Mouse (Mus musculus): ENCODE measurements at regions not wholly inside any gene's neighbourhood (a gene's known extent, or its start where the extent isn't known, plus 50 kb on each side); places are given as distances from the start of the nearest gene placed in this dataset.

- DNase-seq (ENCODE audit: low read depth): no peak
Measured at GRCm38 (mm10) chr17:7680658-7681057, 146.4 kb downstream of the Fndc1 start.

- DNase-seq (ENCODE audit: low read depth): no peak
Measured at GRCm38 (mm10) chr17:7679786-7680185, 147.3 kb downstream of the Fndc1 start.

GRCm38 (mm10) chr17:7678898-7679297 lies 148.2 kb downstream of the Fndc1 start:
- no peak for DNase-seq (ENCODE audit: low read depth)

GRCm38 (mm10) chr17:7677796-7678195 lies 149.3 kb downstream of the Fndc1 start:
- DNase-seq (ENCODE audit: low read depth): no peak

- DNase-seq (ENCODE audit: low read depth): no peak
Measured at GRCm38 (mm10) chr17:7677301-7677700, 149.8 kb downstream of the Fndc1 start.

- DNase-seq (ENCODE audit: low read depth): no peak
Measured at GRCm38 (mm10) chr17:7676776-7677175, 150.3 kb downstream of the Fndc1 start.

GRCm38 (mm10) chr17:7674511-7674910 lies 152.6 kb downstream of the Fndc1 start:
- DNase-seq (ENCODE audit: low read depth): no peak

- DNase-seq (ENCODE audit: low read depth): no peak
Measured at GRCm38 (mm10) chr17:7667826-7668225, 159.3 kb downstream of the Fndc1 start.

- no peak for DNase-seq (ENCODE audit: low read depth)
Measured at GRCm38 (mm10) chr17:7666781-7667398, 160.2 kb downstream of the Fndc1 start.

- DNase-seq (ENCODE audit: low read depth): no peak
Measured at GRCm38 (mm10) chr17:7666207-7666606, 160.9 kb downstream of the Fndc1 start.

GRCm38 (mm10) chr17:7665686-7666085 lies 161.4 kb downstream of the Fndc1 start:
- no peak for DNase-seq (ENCODE audit: low read depth)

- no peak for DNase-seq (ENCODE audit: low read depth)
Measured at GRCm38 (mm10) chr17:7663896-7664880, 162.9 kb downstream of the Fndc1 start.

- DNase-seq (ENCODE audit: low read depth): peak; percentile 33
Measured at GRCm38 (mm10) chr17:7656503-7656902, 170.6 kb downstream of the Fndc1 start.

- no peak for DNase-seq (ENCODE audit: low read depth)
Measured at GRCm38 (mm10) chr17:7655966-7656365, 171.1 kb downstream of the Fndc1 start.

- DNase-seq (ENCODE audit: low read depth): no peak
Measured at GRCm38 (mm10) chr17:7654064-7654564, 173.0 kb downstream of the Fndc1 start.

GRCm38 (mm10) chr17:7652037-7652436 lies 175.1 kb downstream of the Fndc1 start:
- no peak for DNase-seq (ENCODE audit: low read depth)

GRCm38 (mm10) chr17:7650417-7650816 lies 176.7 kb downstream of the Fndc1 start:
- DNase-seq (ENCODE audit: low read depth): no peak

GRCm38 (mm10) chr17:7644857-7645481 lies 182.1 kb downstream of the Fndc1 start:
- no peak for DNase-seq (ENCODE audit: low read depth)

- no peak for DNase-seq (ENCODE audit: low read depth)
Measured at GRCm38 (mm10) chr17:7643640-7644039, 183.5 kb downstream of the Fndc1 start.

GRCm38 (mm10) chr17:7642442-7642887 lies 184.6 kb downstream of the Fndc1 start:
- no peak for DNase-seq (ENCODE audit: low read depth)

- no peak for DNase-seq (ENCODE audit: low read depth)
Measured at GRCm38 (mm10) chr17:7634291-7634664, 192.8 kb downstream of the Fndc1 start.
